Mouse (Mus musculus) erythroblast, adult 5-6 weeks (primary cell): ENCODE measurements around the gene St6galnac4. TPM values are rescaled to one million over a fixed set of nuclear protein-coding genes. Genes with fewer than 3 reads are reported as not detected.

Source experiments
- ATAC-seq: replicated peaks from 2 replicates; pipeline ENCODE4 v1.8.0; 2016; ENCODE audit warnings: moderate number of reproducible peaks, mild to moderate bottlenecking, moderate TSS enrichment, inconsistent platforms; ENCODE audit not compliant: poor library complexity, low FRiP score, severe bottlenecking
- total RNA-seq, 2 experiments: library from RNA; stranded (forward) in 1 of 2; stranded (reverse) in 1 of 2; fragments of 150-400 nt in 1 of 2; fragments of 200-764, 138-1000 nt in 1 of 2; gene quantifications; 2 replicates each; pipeline versions ENCODE4 v1.2.3 to v1.2.4; 2015 to 2017; ENCODE audit warnings: low replicate concordance in 2 of 2

Gene St6galnac4
- total RNA-seq, 2 experiments from 2014 or later = 3.8 to 9.4 TPM

- ATAC-seq = no peak
These were observed 57.2 kb downstream of the St6galnac4 start for GRCm38 (mm10) chr2:32644083-32644482.

- no peak for ATAC-seq
These were observed 58.0 kb downstream of the St6galnac4 start for GRCm38 (mm10) chr2:32644799-32645475.

- no peak for ATAC-seq
These were observed 58.8 kb downstream of the St6galnac4 start for GRCm38 (mm10) chr2:32645647-32646046.

GRCm38 (mm10) chr2:32646379-32647056 is 59.6 kb downstream of the St6galnac4 start, which contains the start of gene Eng:
Gene Eng, plus strand, starts transcription at chr2:32646595.
- peak; percentile 44 for ATAC-seq

- ATAC-seq = no peak
These were observed 60.5 kb downstream of the St6galnac4 start for GRCm38 (mm10) chr2:32647366-32647765.

Other genes with a start within 250 kb of the St6galnac4 start
- 18.6 and 38.2 TPM in 2 replicates for gene Ciz1, start 234.8 kb upstream of the St6galnac4 start, total RNA-seq (2015; ENCODE audit: low replicate concordance)
- 21.2 and 33.5 TPM in 2 replicates for gene Ciz1, start 234.8 kb upstream of the St6galnac4 start, total RNA-seq (2017; ENCODE audit: low replicate concordance)
- gene Dnm1, start 233.8 kb upstream of the St6galnac4 start, total RNA-seq (2015; ENCODE audit: low replicate concordance) = not detected in 2 replicates
- gene Dnm1, start 233.8 kb upstream of the St6galnac4 start, total RNA-seq (2017; ENCODE audit: low replicate concordance) = not detected in 2 replicates
- 8.6 and 12.3 TPM in 2 replicates for gene 1110008P14Rik, start 205.2 kb upstream of the St6galnac4 start, total RNA-seq (2015; ENCODE audit: low replicate concordance)
- 5.1 and 7.7 TPM in 2 replicates for gene 1110008P14Rik, start 205.2 kb upstream of the St6galnac4 start, total RNA-seq (2017; ENCODE audit: low replicate concordance)
- gene Lcn2, start 198.8 kb upstream of the St6galnac4 start, total RNA-seq (2015; ENCODE audit: low replicate concordance) = 2,071 and 2,279 TPM in 2 replicates
- gene Lcn2, start 198.8 kb upstream of the St6galnac4 start, total RNA-seq (2017; ENCODE audit: low replicate concordance) = 352 and 444 TPM in 2 replicates
- gene Ptges2, start 191.2 kb upstream of the St6galnac4 start, total RNA-seq (2015; ENCODE audit: low replicate concordance) = 1.5 and 1.7 TPM in 2 replicates
- gene Ptges2, start 191.2 kb upstream of the St6galnac4 start, total RNA-seq (2017; ENCODE audit: low replicate concordance) = 2.8 and 6.6 TPM in 2 replicates
- 0.77 and 0.84 TPM in 2 replicates for gene Naif1, start 136.6 kb upstream of the St6galnac4 start, total RNA-seq (2015; ENCODE audit: low replicate concordance)
- gene Naif1, start 136.6 kb upstream of the St6galnac4 start, total RNA-seq (2017; ENCODE audit: low replicate concordance) = 0.98 and 2.1 TPM in 2 replicates
- 2.1 and 6.3 TPM in 2 replicates for gene Slc25a25, start 135.7 kb upstream of the St6galnac4 start, total RNA-seq (2015; ENCODE audit: low replicate concordance)
- 4.2 and 16.2 TPM in 2 replicates for gene Slc25a25, start 135.7 kb upstream of the St6galnac4 start, total RNA-seq (2017; ENCODE audit: low replicate concordance)
- 1.2 and 2.7 TPM in 2 replicates for gene Fam102a, start 51.8 kb upstream of the St6galnac4 start, total RNA-seq (2015; ENCODE audit: low replicate concordance)
- 0.28 and 6.5 TPM in 2 replicates for gene Fam102a, start 51.8 kb upstream of the St6galnac4 start, total RNA-seq (2017; ENCODE audit: low replicate concordance)
- gene Dpm2, start 16.2 kb upstream of the St6galnac4 start, total RNA-seq (2015; ENCODE audit: low replicate concordance) = 26.9 and 41.0 TPM in 2 replicates
- 8.6 and 18.2 TPM in 2 replicates for gene Dpm2, start 16.2 kb upstream of the St6galnac4 start, total RNA-seq (2017; ENCODE audit: low replicate concordance)
- not detected in 2 replicates for gene Pip5kl1, start 12.3 kb upstream of the St6galnac4 start, total RNA-seq (2015; ENCODE audit: low replicate concordance)
- 1.9 TPM in 1 of 2 replicates, not detected in the other for gene Pip5kl1, start 12.3 kb upstream of the St6galnac4 start, total RNA-seq (2017; ENCODE audit: low replicate concordance)
- not detected in 2 replicates for gene 9430097D07Rik, start 11.4 kb upstream of the St6galnac4 start, total RNA-seq (2015; ENCODE audit: low replicate concordance)
- gene 9430097D07Rik, start 11.4 kb upstream of the St6galnac4 start, total RNA-seq (2017; ENCODE audit: low replicate concordance) = not detected in 2 replicates
- 0.77 and 3.3 TPM in 2 replicates for gene St6galnac6, start 12.6 kb downstream of the St6galnac4 start, total RNA-seq (2015; ENCODE audit: low replicate concordance)
- 2.1 and 2.5 TPM in 2 replicates for gene St6galnac6, start 12.6 kb downstream of the St6galnac4 start, total RNA-seq (2017; ENCODE audit: low replicate concordance)
- gene Ak1, start 34.7 kb downstream of the St6galnac4 start, total RNA-seq (2015; ENCODE audit: low replicate concordance) = not detected in 2 replicates
- not detected in 2 replicates for gene Ak1, start 34.7 kb downstream of the St6galnac4 start, total RNA-seq (2017; ENCODE audit: low replicate concordance)
- gene Eng, start 59.5 kb downstream of the St6galnac4 start, total RNA-seq (2015; ENCODE audit: low replicate concordance) = 4.0 and 6.7 TPM in 2 replicates
- 1.5 and 3.2 TPM in 2 replicates for gene Eng, start 59.5 kb downstream of the St6galnac4 start, total RNA-seq (2017; ENCODE audit: low replicate concordance)
- gene Fpgs, start 117.0 kb downstream of the St6galnac4 start, total RNA-seq (2015; ENCODE audit: low replicate concordance) = 1.3 and 4.0 TPM in 2 replicates
- 2.1 and 6.6 TPM in 2 replicates for gene Fpgs, start 117.0 kb downstream of the St6galnac4 start, total RNA-seq (2017; ENCODE audit: low replicate concordance)
- gene Cdk9, start 126.0 kb downstream of the St6galnac4 start, total RNA-seq (2015; ENCODE audit: low replicate concordance) = 15.0 and 25.9 TPM in 2 replicates
- gene Cdk9, start 126.0 kb downstream of the St6galnac4 start, total RNA-seq (2017; ENCODE audit: low replicate concordance) = 18.1 and 19.5 TPM in 2 replicates
- gene Sh2d3c, start 134.0 kb downstream of the St6galnac4 start, total RNA-seq (2015; ENCODE audit: low replicate concordance) = 15.4 and 23.2 TPM in 2 replicates
- gene Sh2d3c, start 134.0 kb downstream of the St6galnac4 start, total RNA-seq (2017; ENCODE audit: low replicate concordance) = 5.2 and 6.4 TPM in 2 replicates
- gene 6330409D20Rik, start 153.9 kb downstream of the St6galnac4 start, total RNA-seq (2015; ENCODE audit: low replicate concordance) = not detected in 2 replicates
- gene 6330409D20Rik, start 153.9 kb downstream of the St6galnac4 start, total RNA-seq (2017; ENCODE audit: low replicate concordance) = not detected in 2 replicates
- 10.4 and 11.3 TPM in 2 replicates for gene Tor2a, start 170.1 kb downstream of the St6galnac4 start, total RNA-seq (2015; ENCODE audit: low replicate concordance)
- 4.7 and 8.8 TPM in 2 replicates for gene Tor2a, start 170.1 kb downstream of the St6galnac4 start, total RNA-seq (2017; ENCODE audit: low replicate concordance)
- not detected in 2 replicates for gene Ttc16, start 188.5 kb downstream of the St6galnac4 start, total RNA-seq (2015; ENCODE audit: low replicate concordance)
- not detected in 2 replicates for gene Ttc16, start 188.5 kb downstream of the St6galnac4 start, total RNA-seq (2017; ENCODE audit: low replicate concordance)
- gene Ptrh1, start 188.7 kb downstream of the St6galnac4 start, total RNA-seq (2015; ENCODE audit: low replicate concordance) = 2.5 TPM in 1 of 2 replicates, not detected in the other
- not detected in 2 replicates for gene Ptrh1, start 188.7 kb downstream of the St6galnac4 start, total RNA-seq (2017; ENCODE audit: low replicate concordance)
- gene Cfap157, start 197.3 kb downstream of the St6galnac4 start, total RNA-seq (2015; ENCODE audit: low replicate concordance) = not detected in 2 replicates
- gene Cfap157, start 197.3 kb downstream of the St6galnac4 start, total RNA-seq (2017; ENCODE audit: low replicate concordance) = not detected in 2 replicates